Mouse (Mus musculus): ENCODE measurements around the gene Tmtc1.

- no peak for TF ChIP-seq CTCF (IDR thresholded peaks at IDR 0.05)
- TF ChIP-seq EP300 (IDR thresholded peaks at IDR 0.05): no peak
Measured at GRCm38 (mm10) chr6:148375015-148375414, 69.2 kb downstream of the Tmtc1 start.

Data from lung, postnatal 0 days (tissue).